Mouse (Mus musculus) gastrocnemius, postnatal 36 days (tissue): Measurements from ENCODE around the gene Ptgir. TPM values are rescaled to one million over a fixed set of nuclear protein-coding genes. Genes with fewer than 3 reads are reported as not detected.

ENCODE experiments used
- DNase-seq, 2 experiments: peaks; one replicate each; pipeline ENCODE4 v3.0.0; 2022
- intact Hi-C: fragments of 180-260 bp; cut with DNase I; formaldehyde crosslinking; loops from one replicate; pipeline ENCODE4 v1.15.1; 2025
- long read RNA-seq, 2 experiments: library from polyadenylated mRNA; stranded (forward); transcript quantifications; one replicate each; pipeline ENCODE4 v2.0.0; 2021
- total RNA-seq, 2 experiments: library from RNA; stranded (reverse); gene quantifications; 2 replicates each; pipeline ENCODE4 v1.2.3; 2021

Gene Ptgir
- 1 to 10 TPM; 1.1 to 1.2 TPM for total RNA-seq
- long read RNA-seq, experiment 1, result 0 reads
- long read RNA-seq, experiment 2, partial matches to known transcripts, result 0 of 2 reads
- long read RNA-seq, experiment 2, other reads (novel, unspliced or antisense), result 1 of 2 reads

GRCm38 (mm10) chr7:16906281-16906680, at the start of gene Ptgir:
Gene Ptgir, plus strand, starts transcription at chr7:16906490.
- intact Hi-C loops, result no loop called here
- DNase-seq, result peak; percentile 76 to 79

- intact Hi-C loops, result no loop called here
- no peak for DNase-seq
Observed at GRCm38 (mm10) chr7:16858336-16858735, 48.0 kb upstream of the Ptgir start.

DNA sequence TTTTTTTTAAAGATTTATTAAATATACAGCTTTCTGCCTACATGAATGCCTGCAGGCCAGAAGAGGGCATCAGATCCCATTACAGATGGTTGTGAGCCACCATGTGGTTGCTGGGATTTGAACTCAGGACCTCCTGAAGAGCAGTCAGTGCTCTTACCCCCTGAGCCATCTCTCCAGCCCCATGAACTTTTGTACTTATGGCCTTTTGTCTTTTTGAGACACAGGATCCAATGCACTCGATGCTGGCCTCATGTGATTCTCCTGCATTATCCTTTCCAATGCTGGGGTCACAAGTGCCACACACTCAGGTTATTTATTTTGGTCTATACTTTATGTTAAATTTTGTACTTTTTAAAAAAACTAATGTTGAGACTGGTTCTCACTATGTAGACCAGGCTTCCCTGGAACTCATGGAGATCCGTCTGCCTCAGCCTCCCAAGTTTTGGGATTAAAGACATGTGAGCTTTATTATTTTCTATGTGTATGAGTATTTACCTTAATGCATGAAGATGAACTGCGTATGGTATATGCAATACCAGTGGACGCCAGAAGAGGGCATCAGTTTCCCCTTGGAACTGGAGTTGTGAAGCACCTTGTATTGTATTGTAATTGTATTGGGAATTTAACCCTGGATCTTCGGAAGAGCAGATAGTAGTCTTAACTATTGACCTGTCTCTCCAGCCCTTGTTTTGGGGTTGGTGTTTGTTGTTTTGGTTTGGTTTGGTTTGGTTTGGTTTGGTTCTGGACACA, 46.2 kb upstream of the Ptgir start:
- no peak for DNase-seq
- intact Hi-C loops, result no loop called here

- intact Hi-C loops, result no loop called here
- no peak for DNase-seq
Observed at GRCm38 (mm10) chr7:16867488-16867887, 38.8 kb upstream of the Ptgir start.

GRCm38 (mm10) chr7:16869497-16869896, 36.8 kb upstream of the Ptgir start:
- no peak for DNase-seq
- intact Hi-C loops, result no loop called here

DNA sequence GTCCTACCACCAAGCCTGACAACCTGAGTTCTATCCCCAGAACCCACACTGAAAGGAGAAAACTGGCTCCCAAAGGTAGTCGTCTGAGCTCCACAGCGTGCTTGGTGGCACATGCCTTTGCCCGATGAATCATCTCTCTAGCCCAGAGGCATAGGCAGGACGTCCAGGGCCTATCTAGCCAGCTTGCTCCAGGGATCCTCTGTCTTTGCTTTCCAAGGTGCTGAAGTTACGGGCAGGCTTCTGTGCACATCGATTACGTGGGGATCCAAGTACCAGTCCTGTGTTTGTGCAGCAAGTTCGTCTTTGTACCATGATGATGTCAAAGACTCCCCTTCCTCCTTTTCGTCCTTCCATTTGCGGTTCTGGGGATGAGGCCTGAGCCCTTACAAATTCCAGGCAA, 34.7 kb upstream of the Ptgir start:
- DNase-seq, result no peak
- intact Hi-C loops, result no loop called here

- intact Hi-C loops, result no loop called here
- no peak for DNase-seq
Observed at GRCm38 (mm10) chr7:16872478-16872877, 33.8 kb upstream of the Ptgir start.

- intact Hi-C loops, result no loop called here
Observed at GRCm38 (mm10) chr7:16873392-16873791, 32.9 kb upstream of the Ptgir start.

DNA sequence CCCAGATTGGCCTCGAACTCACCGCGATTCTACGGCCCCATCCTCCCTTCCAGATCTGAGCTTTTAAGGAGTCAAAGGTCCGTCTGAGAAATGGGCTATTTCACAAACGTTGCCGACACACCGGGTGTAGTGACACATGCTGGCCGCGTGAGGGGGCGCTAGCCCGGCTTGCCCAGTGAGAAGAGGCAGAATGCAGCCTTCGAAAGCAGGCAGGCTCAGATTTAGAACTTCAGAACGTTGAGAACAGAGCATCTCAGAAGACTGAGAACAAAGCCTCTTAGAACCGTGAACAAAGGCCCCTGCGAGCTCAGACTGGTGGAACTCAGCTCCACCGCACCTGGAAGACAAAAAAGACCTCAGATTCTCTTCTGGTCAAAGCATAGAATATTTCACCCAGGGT, 32.1 kb upstream of the Ptgir start:
- intact Hi-C loops, result loop anchor here (1.0 kb wide), 1 partner anchor 17 kb away; the partner anchor contains the start of gene Gng8
- peak; percentile 69 to 76 for DNase-seq

More at GRCm38 (mm10) chr7:16873392-16873791, 32.9 kb upstream of the Ptgir start:
- no peak for DNase-seq

DNA sequence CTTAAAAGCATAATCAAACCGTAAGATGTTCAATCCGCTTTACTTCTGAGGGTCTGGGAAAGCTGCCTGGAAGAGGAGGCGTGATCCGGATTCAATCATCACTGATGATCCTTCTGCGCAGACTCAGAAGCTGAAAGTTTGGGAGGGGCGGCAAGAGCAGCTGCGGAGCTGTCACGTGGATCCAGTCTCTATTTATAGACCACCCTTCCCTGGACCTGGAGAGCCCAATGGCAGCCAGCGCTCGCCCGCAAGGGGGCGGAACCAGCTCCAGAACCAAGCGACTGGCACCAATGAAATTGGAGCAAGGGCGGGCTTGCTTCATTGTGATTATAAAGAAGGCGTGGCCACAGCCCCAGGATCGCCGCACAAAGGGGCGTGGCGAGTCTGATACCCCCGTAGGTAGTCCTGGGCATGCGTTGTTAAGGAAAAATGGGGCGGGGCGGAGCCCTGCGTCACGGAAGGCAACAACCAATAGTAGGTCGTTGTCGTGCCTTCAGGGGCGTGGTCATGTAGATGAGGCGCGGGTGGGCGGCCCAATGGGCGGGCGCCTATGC, 31.5 kb upstream of the Ptgir start:
- DNase-seq, result peak; percentile 99 to 100
- intact Hi-C loops, result loop anchor here (1.0 kb wide), 1 partner anchor 16 kb away; the partner anchor contains the start of gene Gng8

DNA sequence AGATGAGACGGTGACA, 31.2 kb upstream of the Ptgir start, which contains the start of gene Dact3:
Gene Dact3 (plus strand): TSS at position 8 of the 16 bp plus-strand sequence.
- intact Hi-C loops, result no loop called here
- no peak for DNase-seq

GRCm38 (mm10) chr7:16875326-16875725, 31.0 kb upstream of the Ptgir start:
- no peak for DNase-seq
- intact Hi-C loops, result no loop called here

DNA sequence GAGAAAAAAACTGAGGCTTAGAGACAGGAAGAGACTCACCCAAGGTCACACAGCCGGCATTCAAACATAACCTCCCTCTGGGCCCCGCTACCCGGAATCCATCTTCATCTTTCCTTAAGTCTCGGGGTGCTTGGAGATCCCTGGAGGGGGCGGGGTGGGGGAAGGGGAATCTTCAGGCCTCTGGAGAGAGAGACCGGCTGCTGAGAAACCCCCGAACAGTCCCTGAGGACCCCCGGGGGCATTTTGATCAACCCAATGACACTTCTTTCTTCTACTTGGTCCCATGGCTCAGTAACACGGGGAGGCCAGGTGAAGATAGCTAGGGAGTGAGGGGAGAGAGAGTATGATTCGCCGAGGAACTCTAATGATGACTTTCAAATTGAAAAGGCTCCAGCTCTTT, 30.3 kb upstream of the Ptgir start:
- intact Hi-C loops, result no loop called here
- no peak for DNase-seq

- intact Hi-C loops, result no loop called here
- no peak for DNase-seq
Observed at GRCm38 (mm10) chr7:16876608-16877007, 29.7 kb upstream of the Ptgir start.

GRCm38 (mm10) chr7:16877717-16878116, 28.6 kb upstream of the Ptgir start:
- no peak for DNase-seq
- intact Hi-C loops, result no loop called here

- intact Hi-C loops, result no loop called here
- DNase-seq, result peak in 1 of 2 experiments; percentile 35
Observed at GRCm38 (mm10) chr7:16879796-16880547, 26.3 kb upstream of the Ptgir start.

DNA sequence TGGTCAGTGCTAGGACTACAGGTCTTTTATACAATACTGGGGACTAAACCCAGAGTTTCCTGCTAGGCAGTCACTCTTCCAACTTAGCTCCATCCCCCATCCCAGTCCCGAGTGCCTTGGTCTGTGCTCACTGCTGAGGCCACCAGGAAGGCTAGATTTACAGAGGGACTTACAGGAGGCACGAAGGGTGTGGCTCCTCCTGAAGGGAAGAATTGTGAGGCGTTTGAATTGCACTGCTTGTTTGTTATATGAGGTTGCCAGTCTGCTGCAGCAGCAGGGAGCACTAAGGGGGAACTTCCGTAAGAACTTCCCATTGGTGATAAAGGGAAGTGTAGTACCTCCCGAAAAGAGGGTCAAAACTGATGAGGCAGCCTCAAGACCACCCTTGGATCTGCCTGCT, 25.7 kb upstream of the Ptgir start:
- no peak for DNase-seq
- intact Hi-C loops, result no loop called here

DNA sequence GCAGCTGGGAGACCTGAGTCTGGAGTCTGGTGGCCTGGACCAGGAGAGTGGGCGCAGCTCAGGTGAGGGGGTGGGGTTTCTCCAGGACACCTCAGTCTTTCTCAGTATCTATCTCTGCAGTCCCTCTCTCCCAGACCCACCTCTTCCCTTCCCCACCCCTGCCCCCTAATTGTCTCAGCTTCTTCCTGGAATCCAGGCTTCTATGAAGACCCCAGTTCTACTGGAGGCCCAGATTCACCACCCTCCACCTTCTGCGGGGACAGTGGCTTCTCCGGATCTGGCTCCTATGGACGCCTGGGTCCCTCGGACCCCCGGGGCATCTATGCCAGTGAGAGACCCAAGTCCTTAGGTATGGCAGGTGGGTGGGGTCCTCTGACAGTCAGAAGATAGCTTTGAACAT, 23.1 kb upstream of the Ptgir start:
- intact Hi-C loops, result no loop called here
- no peak for DNase-seq

GRCm38 (mm10) chr7:16884334-16884733, 22.0 kb upstream of the Ptgir start:
- intact Hi-C loops, result no loop called here
- no peak for DNase-seq

- intact Hi-C loops, result no loop called here
- DNase-seq, result no peak
Observed at GRCm38 (mm10) chr7:16885271-16885776, 21.0 kb upstream of the Ptgir start.

DNA sequence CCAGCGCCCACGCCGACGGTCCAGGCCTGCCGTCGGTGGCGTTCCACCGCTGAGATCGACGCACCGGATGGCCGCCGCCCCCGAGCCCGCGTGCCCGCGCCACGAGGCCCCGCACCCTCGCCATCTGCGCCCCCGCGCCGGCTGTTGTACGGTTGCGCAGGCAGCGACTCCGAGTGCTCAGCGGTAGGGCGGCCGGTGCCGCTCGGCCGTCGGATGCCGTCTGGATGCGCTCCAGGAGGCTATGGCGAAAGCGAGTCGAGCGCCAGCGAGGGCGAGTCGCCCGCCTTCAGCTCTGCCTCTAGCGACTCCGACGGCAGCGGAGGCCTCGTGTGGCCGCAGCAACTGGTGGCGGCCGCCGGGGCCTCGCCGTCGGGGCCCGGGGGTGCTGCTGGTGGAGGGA, 20.4 kb upstream of the Ptgir start:
- intact Hi-C loops, result no loop called here
- no peak for DNase-seq

- no peak for DNase-seq
- intact Hi-C loops, result no loop called here
Observed at GRCm38 (mm10) chr7:16890536-16890935, 15.8 kb upstream of the Ptgir start.
